Comparison of ENCODE assay signal across 8 mouse cellular contexts in the genomic region with DNA sequence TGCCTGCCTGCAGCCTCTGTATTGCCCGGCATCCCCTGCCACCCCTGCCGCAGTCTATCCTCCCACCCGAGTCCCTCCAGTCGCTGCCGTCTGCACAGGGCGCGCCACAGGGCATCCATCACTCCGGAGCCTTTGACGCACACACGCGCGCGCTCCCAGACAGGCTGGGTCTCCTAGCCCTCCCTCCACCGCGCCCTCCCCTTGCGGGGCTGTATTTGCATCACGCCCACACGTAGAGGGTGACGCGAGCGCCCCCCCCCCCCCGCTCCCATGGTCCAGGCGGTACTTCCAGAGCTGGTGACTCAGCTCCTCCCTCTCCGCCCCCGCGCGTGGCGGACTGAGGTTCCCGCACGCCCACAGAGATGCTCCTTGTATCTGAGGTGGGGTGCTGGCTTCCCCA. TPM values are rescaled to one million over a fixed set of nuclear protein-coding genes. Genes with fewer than 3 reads are reported as not detected.
A peak's percentile ranks its signal among the peaks of the same experiment; 100 is the strongest.
DNase-seq lines count a peak whose midpoint lies in the region; ATAC-seq and TF ChIP-seq lines count a peak whose summit lies in the region.

No protein-coding gene starts in this region.

- peak; percentile 56 for ATAC-seq in lung, postnatal 0 days
- ATAC-seq in forebrain, postnatal 0 days = peak; percentile 85
- peak; percentile 85 for ATAC-seq in midbrain, embryonic 15.5 days (replicated peaks)

- peaks cover 43% of the 10 kb centered on the region; the same call in 1 of the 2 replicates for H3K27me3 ChIP-seq in lung, postnatal 0 days (replicated peaks; ENCODE audit: insufficient read depth, low read length)
- H3K27me3 ChIP-seq in forebrain, postnatal 0 days (ENCODE audit: insufficient read depth, low read length) = peaks cover 6% of the 10 kb centered on the region
- peaks cover 28% of the 10 kb centered on the region for H3K27me3 ChIP-seq in midbrain, embryonic 15.5 days (replicated peaks)

- no peak for DNase-seq in lung, postnatal 0 days (ENCODE audit: low spot score)
- no peak for DNase-seq in lung, postnatal 36 days
- DNase-seq in cerebellum, adult 9-10 months = peak; percentile 14
- DNase-seq in forebrain, postnatal 0 days = peak; percentile 83
- DNase-seq in layer of hippocampus, postnatal 36 days = peak; percentile 37 to 42
- peak; percentile 20 for DNase-seq in testis, postnatal 14 days (ENCODE audit: low spot score)
- DNase-seq in ovary, postnatal 10 days (ENCODE audit: low spot score) = no peak

- no peak for TF ChIP-seq EP300 in lung, postnatal 0 days (IDR thresholded peaks at IDR 0.05)

- no peaks in the 10 kb centered on the region for H3K9me3 ChIP-seq in lung, postnatal 0 days (ENCODE audit: low read length)
- no peaks in the 10 kb centered on the region for H3K9me3 ChIP-seq in forebrain, postnatal 0 days (ENCODE audit: low read length)
- no peaks in the 10 kb centered on the region for H3K9me3 ChIP-seq in midbrain, embryonic 15.5 days

- H3K4me1 ChIP-seq in lung, postnatal 0 days (ENCODE audit: insufficient read depth, low read depth, low read length) = no peaks in the 10 kb centered on the region
- H3K4me1 ChIP-seq in forebrain, postnatal 0 days (ENCODE audit: insufficient read depth) = peaks cover 6% of the 10 kb centered on the region; the same call in 1 of the 2 replicates
- H3K4me1 ChIP-seq in midbrain, embryonic 15.5 days = peaks cover 26% of the 10 kb centered on the region

- no peak for TF ChIP-seq CTCF in lung, postnatal 0 days (IDR thresholded peaks at IDR 0.05)
- TF ChIP-seq CTCF in forebrain, postnatal 0 days (IDR thresholded peaks at IDR 0.05; ENCODE audit: low read depth) = peak; percentile 10; the same call in 1 of the 2 replicates

- H3K4me2 ChIP-seq in lung, postnatal 0 days (replicated peaks; ENCODE audit: low read depth, low read length) = 0 out of 2 replicates have a peak overlapping the region, but pooled peaks have one; percentile 27
- H3K4me2 ChIP-seq in forebrain, postnatal 0 days (ENCODE audit: low read depth) = peak overlapping the region; percentile 90
- peak overlapping the region; percentile 97 for H3K4me2 ChIP-seq in midbrain, embryonic 15.5 days

- H3K27ac ChIP-seq in lung, postnatal 0 days (ENCODE audit: low read length) = no peak overlapping the region
- H3K27ac ChIP-seq in forebrain, postnatal 0 days (ENCODE audit: low read depth, low read length) = 0 out of 2 replicates have a peak overlapping the region, but pooled peaks have one; percentile 5
- H3K27ac ChIP-seq in midbrain, embryonic 15.5 days = peak overlapping the region; percentile 62

- WGBS in lung, postnatal 0 days = 1% methylated on average over 23 of the region's 30 CpGs
- WGBS in forebrain, postnatal 0 days = 1% methylated on average over 22 of the region's 30 CpGs
- WGBS in midbrain, embryonic 15.5 days = under 1% methylated on average over 23 of the region's 30 CpGs

- H3K36me3 ChIP-seq in lung, postnatal 0 days (ENCODE audit: insufficient read depth, low read length) = no peaks in the 10 kb centered on the region
- H3K36me3 ChIP-seq in forebrain, postnatal 0 days (ENCODE audit: insufficient read depth) = no peaks in the 10 kb centered on the region
- no peaks in the 10 kb centered on the region for H3K36me3 ChIP-seq in midbrain, embryonic 15.5 days (replicated peaks)

- peak overlapping the region; percentile 6; the same call in 1 of the 2 replicates for H3K4me3 ChIP-seq in lung, postnatal 0 days (ENCODE audit: low read depth, low read length)
- H3K4me3 ChIP-seq in forebrain, postnatal 0 days (ENCODE audit: low read depth, low read length) = peak overlapping the region; percentile 52
- H3K4me3 ChIP-seq in midbrain, embryonic 15.5 days = peak overlapping the region; percentile 51

- H3K9ac ChIP-seq in lung, postnatal 0 days (replicated peaks; ENCODE audit: low read depth) = no peak overlapping the region
- peak overlapping the region; percentile 51 for H3K9ac ChIP-seq in forebrain, postnatal 0 days
- peak overlapping the region; percentile 55 for H3K9ac ChIP-seq in midbrain, embryonic 15.5 days

RNA-seq across cellular contexts. Expression of gene Sv2c, which starts 1.3 kb away (rescaled TPM):
- polyA plus RNA-seq in lung, postnatal 0 days (2015; fragmentation: Nextera tagmentation; extraction: Ambion mirVana) = 0.27 and 0.30 TPM in 2 replicates
- total RNA-seq in forebrain, postnatal 0 days (2014; rRNA removed) = 9.4 and 11.6 TPM in 2 replicates
- 2.7 and 6.5 TPM in 2 replicates for polyA plus RNA-seq in forebrain, postnatal 0 days (2015; fragmentation: Nextera tagmentation; extraction: Ambion mirVana)
- 10 to 100 TPM; 14.2 to 14.5 TPM for total RNA-seq in layer of hippocampus, postnatal 36 days (2021)
- 9.1 and 10.9 TPM in 2 replicates for polyA plus RNA-seq in midbrain, embryonic 15.5 days (2015; fragmentation: Nextera tagmentation; extraction: Ambion mirVana)

RNA-seq across cellular contexts. Expression of gene Gm17190, which starts 49.2 kb away (rescaled TPM):
- not detected in 2 replicates for polyA plus RNA-seq in lung, postnatal 0 days (2015; fragmentation: Nextera tagmentation; extraction: Ambion mirVana)
- total RNA-seq in forebrain, postnatal 0 days (2014; rRNA removed) = not detected in 2 replicates
- polyA plus RNA-seq in forebrain, postnatal 0 days (2015; fragmentation: Nextera tagmentation; extraction: Ambion mirVana) = 0.15 TPM in 1 of 2 replicates, not detected in the other
- not detected for total RNA-seq in layer of hippocampus, postnatal 36 days (2021)
- 0.36 TPM in 1 of 2 replicates, not detected in the other for polyA plus RNA-seq in midbrain, embryonic 15.5 days (2015; fragmentation: Nextera tagmentation; extraction: Ambion mirVana)

RNA-seq across cellular contexts. Expression of gene Gm20075, which starts 49.9 kb away (rescaled TPM):
- polyA plus RNA-seq in lung, postnatal 0 days (2015; fragmentation: Nextera tagmentation; extraction: Ambion mirVana) = 8.7 and 15.2 TPM in 2 replicates
- total RNA-seq in forebrain, postnatal 0 days (2014; rRNA removed) = 4.2 and 6.0 TPM in 2 replicates
- polyA plus RNA-seq in forebrain, postnatal 0 days (2015; fragmentation: Nextera tagmentation; extraction: Ambion mirVana) = 14.3 and 16.2 TPM in 2 replicates
- 10 to 100 TPM; 21.3 to 24.8 TPM for total RNA-seq in layer of hippocampus, postnatal 36 days (2021)
- 25.2 and 25.3 TPM in 2 replicates for polyA plus RNA-seq in midbrain, embryonic 15.5 days (2015; fragmentation: Nextera tagmentation; extraction: Ambion mirVana)

Comparison
In these comparisons a context has a peak if more than half of its experiments do, and no peak if none do; other contexts are left out.
1. DNase-seq: peak in cerebellum, adult 9-10 months (single experiment), forebrain, postnatal 0 days (single experiment), layer of hippocampus, postnatal 36 days (2 of 2) and testis, postnatal 14 days (single experiment); none in lung, postnatal 0 days (single experiment), lung, postnatal 36 days (single experiment) and ovary, postnatal 10 days (single experiment).
2. H3K4me2 ChIP-seq: peak in every context shown above with its lines; median percentile 97 in midbrain, embryonic 15.5 days; 90 in forebrain, postnatal 0 days; 27 in lung, postnatal 0 days.
3. Peak in every context shown above with its lines, with median percentiles within 50 percentile points of each other: ATAC-seq and H3K4me3 ChIP-seq.